Mouse (Mus musculus) ES-Bruce4 (cell line): Measurements from ENCODE around the gene Sympk. TPM values are rescaled to one million over a fixed set of nuclear protein-coding genes. Genes with fewer than 3 reads are reported as not detected.

Experiments used
- H3K27ac ChIP-seq: 2 replicates; pipeline ENCODE4 v1.5.1; 2012; ENCODE audit warnings: low read length, inconsistent platforms; ENCODE audit not compliant: insufficient read depth
- H3K27me3 ChIP-seq: 2 replicates; pipeline ENCODE4 v1.6.1; 2012; ENCODE audit warnings: mild to moderate bottlenecking, low read length, inconsistent platforms; ENCODE audit not compliant: control insufficient read depth, poor library complexity, insufficient read depth, severe bottlenecking
- H3K36me3 ChIP-seq: 2 replicates; pipeline ENCODE4 v1.6.1; 2012; ENCODE audit warnings: inconsistent platforms, mild to moderate bottlenecking, low read length, moderate library complexity; ENCODE audit not compliant: control insufficient read depth, poor library complexity, insufficient read depth, severe bottlenecking
- H3K4me1 ChIP-seq: one replicate; pipeline ENCODE4 v1.8.1; 2011; ENCODE audit warnings: low read length; ENCODE audit not compliant: control insufficient read depth, insufficient read depth
- H3K4me3 ChIP-seq: 2 replicates; pipeline ENCODE4 v1.5.1; 2011; ENCODE audit warnings: low read depth, mild to moderate bottlenecking, low read length
- H3K9ac ChIP-seq: 2 replicates; pipeline ENCODE4 v1.6.1; 2012; ENCODE audit warnings: low read depth, mild to moderate bottlenecking, inconsistent platforms; ENCODE audit not compliant: poor library complexity, severe bottlenecking
- H3K9me3 ChIP-seq: replicated peaks from 2 replicates; pipeline ENCODE4 v1.6.1; 2012; ENCODE audit warnings: mild to moderate bottlenecking, low read length, inconsistent platforms; ENCODE audit not compliant: control insufficient read depth, poor library complexity, insufficient read depth, severe bottlenecking
- CTCF ChIP-seq: IDR thresholded peaks from one replicate; pipeline ENCODE4 v1.8.1; 2011; ENCODE audit warnings: low read depth, low read length
- EP300 ChIP-seq: IDR thresholded peaks from 2 replicates; pipeline ENCODE4 v1.6.1; 2011; ENCODE audit warnings: low read depth, low read length; ENCODE audit not compliant: insufficient read depth
- POLR2A ChIP-seq: IDR thresholded peaks from one replicate; pipeline ENCODE4 v1.8.1; 2011; ENCODE audit warnings: low read length; ENCODE audit not compliant: insufficient read depth
- polyA plus RNA-seq: library from polyadenylated mRNA; stranded (reverse); fragments of >200 nt; gene quantifications from 2 replicates; pipeline ENCODE4 v1.2.4, GENCODE M21; 2011; ENCODE audit warnings: low read depth; ENCODE audit not compliant: missing spikeins, insufficient read depth, insufficient read length

The Sympk gene
- polyA plus RNA-seq, 1 experiment: 102 TPM

DNA sequence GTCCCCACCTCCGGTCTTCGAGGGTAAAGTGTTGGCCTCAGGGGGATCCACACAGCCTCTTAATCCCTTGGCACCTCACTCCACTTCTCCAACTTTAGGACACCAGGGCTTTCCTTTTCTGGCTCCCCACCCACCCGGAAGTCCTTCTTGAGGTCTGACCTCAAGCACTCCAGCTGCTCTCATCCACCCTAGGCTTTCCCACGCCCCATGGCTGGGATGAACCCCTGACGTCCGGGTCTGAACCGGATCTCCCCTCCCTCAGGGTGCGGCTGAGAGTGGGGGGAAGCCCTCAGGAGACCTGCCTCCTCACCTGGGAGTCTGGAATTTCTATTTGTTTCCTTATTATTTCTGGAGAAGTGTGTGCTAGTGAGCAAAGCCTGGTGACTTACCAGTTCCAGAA lies 3.1 kb upstream of the Sympk start:
- Histone ChIP-seq H3K36me3 (no peaks in the 10 kb centered on the region), H3K27me3 (no peaks in the 10 kb centered on the region), H3K4me3 (no peak overlapping the region), H3K4me1 (peaks cover 3% of the 10 kb centered on the region), H3K9me3 (no peaks in the 10 kb centered on the region), H3K27ac (no peak overlapping the region), H3K9ac (no peak overlapping the region)
- TF ChIP-seq POLR2A (no peak), CTCF (no peak)

DNA sequence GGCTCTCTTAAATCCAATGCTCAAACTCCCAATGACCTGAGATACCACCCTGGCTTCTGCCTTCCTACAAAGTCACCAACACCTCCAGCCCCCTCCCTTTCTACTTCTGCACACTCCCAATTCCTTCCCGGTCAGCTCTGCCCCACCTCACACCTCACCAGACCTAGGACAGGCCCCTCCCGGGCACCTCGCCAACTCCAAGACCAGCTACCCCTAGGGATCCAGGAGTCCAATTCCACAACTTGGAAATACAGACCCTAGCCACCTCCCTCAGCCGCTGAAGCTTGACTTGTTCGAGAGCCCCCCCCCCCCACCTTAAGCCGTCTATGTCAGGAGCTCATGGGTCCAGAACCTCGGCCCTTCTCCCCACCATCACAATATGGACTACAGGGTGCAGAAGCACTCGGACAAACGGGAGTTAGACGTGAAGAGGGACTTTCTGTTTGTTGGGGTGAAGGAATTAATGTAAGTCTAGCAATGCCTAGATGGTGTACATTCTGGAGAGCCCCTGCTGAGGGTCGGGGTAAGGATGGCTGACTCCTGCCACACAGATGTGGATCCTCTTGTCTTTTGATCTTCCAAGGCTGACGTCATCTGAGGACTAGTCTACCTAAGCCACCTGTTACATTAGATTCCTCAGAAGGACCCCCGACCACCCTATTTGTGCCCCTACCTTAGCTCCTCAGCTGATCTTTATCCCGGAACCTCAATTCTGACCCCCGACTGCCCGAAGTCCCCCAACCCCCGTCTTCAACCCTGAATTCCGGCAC lies 1.8 kb upstream of the Sympk start:
- Histone ChIP-seq H3K4me1 (peaks cover 3% of the 10 kb centered on the region), H3K9ac (peak overlapping the region; percentile 73), H3K27ac (no peak overlapping the region), H3K4me3 (0 out of 2 replicates have a peak overlapping the region, but pooled peaks have one; percentile 55), H3K27me3 (no peaks in the 10 kb centered on the region), H3K36me3 (no peaks in the 10 kb centered on the region), H3K9me3 (no peaks in the 10 kb centered on the region)
- no peak for TF ChIP-seq CTCF
- TF ChIP-seq EP300: no peak
- no peak for TF ChIP-seq POLR2A

DNA sequence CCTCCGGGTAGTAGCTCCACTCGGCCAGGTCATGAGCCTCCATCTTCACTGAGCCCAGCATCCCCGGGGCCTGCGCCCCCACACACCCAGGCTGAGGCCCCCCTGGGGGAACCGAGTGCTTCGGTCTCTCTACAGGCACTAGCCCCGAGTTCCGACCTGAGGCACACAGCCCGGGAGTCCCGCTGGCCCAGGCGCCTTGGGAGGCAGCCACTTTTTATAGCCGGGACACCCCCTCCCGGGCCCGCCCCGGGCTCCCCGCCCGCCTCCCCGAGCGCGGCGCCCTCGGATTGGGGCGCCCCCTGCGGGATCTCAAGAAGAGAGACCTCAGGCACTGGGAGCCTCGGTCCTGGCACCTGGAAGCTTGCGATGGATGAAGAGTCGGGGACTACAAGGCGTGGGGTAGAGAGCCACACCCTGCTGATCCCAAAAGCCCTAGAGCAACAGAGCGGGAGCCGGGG lies 791 bp upstream of the Sympk start, which contains the start of gene Foxa3:
Gene Foxa3 (minus strand): TSS at position 182 of the 458 bp plus-strand sequence.
- TF ChIP-seq POLR2A (no peak), CTCF (peak; percentile 33)

DNA sequence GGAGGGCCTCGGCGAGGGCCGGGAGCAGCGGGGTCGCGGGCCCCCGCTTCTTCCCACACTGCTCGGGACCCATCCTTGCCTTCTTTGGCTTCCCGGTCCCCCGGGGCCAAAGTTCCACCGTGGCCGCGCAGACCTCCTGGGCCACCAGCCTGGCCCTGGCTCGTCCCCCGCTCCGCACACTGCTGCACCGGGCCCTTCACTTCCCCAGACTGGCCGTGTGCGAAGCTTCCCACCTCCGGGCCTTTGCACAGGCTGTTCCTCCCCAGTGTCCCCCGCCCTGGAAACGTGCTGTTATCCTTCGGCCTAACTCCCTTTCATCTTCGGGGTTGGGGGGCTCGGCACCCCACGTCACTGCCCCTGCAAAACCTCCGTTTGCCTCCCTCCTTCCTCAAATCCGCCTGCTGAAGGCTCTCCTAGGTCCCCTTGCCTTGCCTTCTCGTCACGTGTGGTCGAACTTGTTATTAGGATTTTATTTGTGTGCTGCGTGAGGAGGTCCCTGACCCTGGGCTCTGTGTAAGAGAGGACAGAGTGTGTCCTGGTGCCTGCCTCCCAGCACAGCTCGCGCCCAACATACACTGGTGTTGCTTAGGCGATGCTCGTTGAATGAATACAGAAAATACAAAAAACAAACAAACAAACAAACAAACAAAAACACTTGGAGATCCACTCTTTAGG lies 541 bp downstream of the Sympk start:
- peak overlapping the region; percentile 94 for H3K9ac ChIP-seq
- H3K4me3 ChIP-seq: peak overlapping the region; percentile 91
- H3K4me1 ChIP-seq: peaks cover 2% of the 10 kb centered on the region
- H3K36me3 ChIP-seq: peaks cover 3% of the 10 kb centered on the region
- TF ChIP-seq POLR2A (no peak), CTCF (no peak), EP300 (no peak)
- H3K27me3 ChIP-seq: no peaks in the 10 kb centered on the region
- no peaks in the 10 kb centered on the region for H3K9me3 ChIP-seq
- no peak overlapping the region for H3K27ac ChIP-seq

More for the DNA sequence above, 791 bp upstream of the Sympk start, which contains the start of gene Foxa3:
- peak within 1 kb of the TSS; percentile 91 for H3K4me3 ChIP-seq
- no peaks in the 10 kb centered on the region for H3K36me3 ChIP-seq
- peak within 1 kb of the TSS; percentile 23; the same call in 1 of the 2 replicates for H3K27ac ChIP-seq
- no peaks in the 10 kb centered on the region for H3K9me3 ChIP-seq
- H3K9ac ChIP-seq: peak within 1 kb of the TSS; percentile 94
- peaks cover 3% of the 10 kb centered on the region for H3K4me1 ChIP-seq
- H3K27me3 ChIP-seq: no peaks in the 10 kb centered on the region

DNA sequence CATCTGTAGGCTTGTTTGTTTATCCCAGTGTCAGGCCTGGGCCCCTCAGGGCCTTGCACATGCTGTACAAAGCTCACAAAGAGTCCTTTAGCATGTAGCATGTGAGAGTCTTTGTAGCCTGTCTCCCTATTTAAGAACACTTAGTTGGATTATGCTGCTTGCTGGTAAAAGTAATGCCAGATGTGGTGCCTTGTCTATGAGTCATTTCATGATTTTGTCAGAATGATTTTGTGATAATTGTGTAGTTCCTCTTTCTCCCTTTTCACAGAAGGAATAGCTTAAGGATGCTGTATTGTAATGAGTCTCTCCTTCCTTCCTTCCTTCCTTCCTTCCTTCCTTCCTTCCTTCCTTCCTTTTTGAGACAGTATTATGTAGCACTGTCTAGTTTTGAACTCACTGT lies 3.9 kb downstream of the Sympk start:
- Histone ChIP-seq H3K27ac (no peak overlapping the region), H3K4me1 (no peaks in the 10 kb centered on the region), H3K9ac (no peak overlapping the region), H3K9me3 (no peaks in the 10 kb centered on the region), H3K4me3 (no peak overlapping the region), H3K27me3 (no peaks in the 10 kb centered on the region), H3K36me3 (peaks cover 18% of the 10 kb centered on the region)
- TF ChIP-seq CTCF (no peak), POLR2A (no peak), EP300 (no peak)
